Mouse (Mus musculus): ENCODE results near the gene Myl4.
"Not testable (repeated sequence)": the region's sequence is repeated elsewhere in the genome, so short reads cannot be mapped to it uniquely, and the experiment has no call there.

Myl4 gene

DNA sequence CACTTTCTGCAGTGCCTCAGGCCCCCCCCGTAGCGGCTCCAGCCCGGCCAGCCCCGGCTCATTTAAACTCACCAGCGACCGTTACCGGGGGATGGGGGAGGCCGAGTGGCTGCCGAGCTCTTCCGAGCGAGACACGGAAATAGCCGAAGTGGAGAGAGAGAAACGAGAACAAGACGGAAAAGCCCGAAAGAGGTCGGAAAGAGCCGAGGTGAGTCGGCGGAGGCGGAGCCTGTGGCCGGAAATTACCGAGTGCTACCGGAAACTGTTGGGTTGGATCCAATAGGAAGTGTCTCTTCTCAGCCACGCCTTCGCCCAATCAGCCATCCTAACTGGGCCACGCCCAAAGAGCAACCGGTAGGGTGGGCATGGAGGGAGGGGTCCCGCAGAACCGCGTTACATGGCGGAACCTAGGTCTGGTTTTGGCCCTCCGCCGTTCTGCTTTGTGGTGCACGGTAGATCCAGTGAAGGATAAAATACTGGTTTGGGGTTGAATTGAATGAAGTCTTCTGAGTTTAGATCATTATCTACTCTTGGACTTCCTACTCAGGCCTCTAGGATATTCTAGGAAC, at the start of gene Myl4, which contains the start of gene Cdc27:
Myl4 (plus strand) TSS at position 258 of the 569 bp plus-strand sequence.
Cdc27 (minus strand) TSS at position 215 of the 569 bp plus-strand sequence.
- DNase-seq (ENCODE audit: low read depth in 2 of 2, low spot score in 2 of 2) = peak; percentile 98 to 100

DNA sequence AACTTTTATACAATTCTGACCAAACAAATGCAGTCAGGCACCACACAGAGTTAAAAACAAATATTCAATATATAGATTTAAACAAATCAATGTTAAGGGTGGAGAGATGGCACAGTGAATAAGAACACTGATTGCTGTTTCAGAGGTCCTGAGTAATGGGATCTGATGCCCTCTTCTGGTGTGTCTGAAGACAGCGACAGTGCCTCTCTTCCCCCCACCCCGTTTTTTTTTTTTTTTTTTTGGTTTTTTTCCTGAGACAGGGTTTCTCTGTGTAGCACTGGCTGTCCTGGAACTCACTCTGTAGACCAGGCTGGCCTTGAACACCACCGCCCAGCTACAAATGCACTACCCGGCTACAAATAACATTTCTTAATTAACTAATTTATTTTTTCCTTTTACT, 42.0 kb upstream of the Myl4 start:
- DNase-seq (ENCODE audit: low read depth in 2 of 2, low spot score in 2 of 2) = no peak

DNA sequence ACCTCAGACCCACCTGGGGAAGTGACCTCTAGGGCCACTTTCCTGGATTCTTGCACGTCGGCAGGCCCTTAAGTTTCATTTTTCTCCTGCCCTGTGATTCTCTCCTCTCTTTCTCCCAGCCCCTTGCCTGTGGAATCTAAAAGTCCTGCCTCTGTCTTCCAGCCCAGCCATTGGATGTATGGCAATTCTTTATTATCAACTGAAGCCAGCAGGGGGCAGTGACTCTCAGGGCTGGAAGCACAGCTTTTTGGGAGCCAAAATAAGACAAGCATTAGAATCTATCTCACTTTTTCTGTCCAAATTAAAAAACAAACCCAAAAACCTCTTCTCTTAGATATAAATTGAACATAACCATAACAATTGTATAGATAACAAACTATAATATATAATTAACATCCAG, 39.9 kb upstream of the Myl4 start:
- DNase-seq (ENCODE audit: low read depth in 2 of 2, low spot score in 2 of 2) = no peak

DNA sequence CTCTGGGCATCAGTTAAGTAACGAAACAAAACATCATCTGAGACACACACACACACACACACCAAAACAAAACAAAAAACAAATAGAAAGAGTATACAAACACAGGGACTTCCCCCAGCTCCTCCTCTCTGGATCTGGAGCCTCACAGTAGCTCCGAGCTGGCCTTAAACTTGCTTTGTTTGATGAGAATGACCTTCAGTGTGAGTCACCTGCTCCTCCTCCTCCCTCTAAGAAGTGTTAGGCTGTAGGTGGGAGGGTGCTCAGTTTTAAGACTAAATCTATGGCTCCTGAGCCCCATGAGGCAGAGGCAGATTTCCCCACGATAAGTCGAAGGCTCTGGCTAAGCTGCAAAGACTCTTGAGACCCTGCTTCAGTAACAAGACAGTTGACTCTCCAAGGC, 38.0 kb upstream of the Myl4 start:
- DNase-seq (ENCODE audit: low read depth in 2 of 2, low spot score in 2 of 2) = no peak

DNA sequence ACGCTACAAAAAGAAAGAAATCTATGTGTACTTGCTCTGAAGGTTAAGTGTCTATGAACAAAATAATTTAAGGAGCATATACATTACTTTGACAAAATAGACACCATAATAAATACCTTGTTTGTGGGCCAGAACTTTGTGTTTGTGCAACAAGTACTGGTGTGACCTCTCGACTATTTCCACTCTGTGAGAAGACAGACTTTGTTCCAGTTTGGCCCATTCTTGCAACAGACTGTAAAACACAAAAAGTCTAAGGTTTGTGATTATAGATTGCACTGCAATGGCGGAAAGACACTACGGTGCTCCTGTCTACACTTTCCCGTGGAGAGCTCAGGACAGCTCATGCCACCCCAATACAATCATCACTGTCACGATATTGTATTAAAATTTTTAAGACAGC, 24.5 kb upstream of the Myl4 start:
- DNase-seq (ENCODE audit: low read depth in 2 of 2, low spot score in 2 of 2) = no peak

DNA sequence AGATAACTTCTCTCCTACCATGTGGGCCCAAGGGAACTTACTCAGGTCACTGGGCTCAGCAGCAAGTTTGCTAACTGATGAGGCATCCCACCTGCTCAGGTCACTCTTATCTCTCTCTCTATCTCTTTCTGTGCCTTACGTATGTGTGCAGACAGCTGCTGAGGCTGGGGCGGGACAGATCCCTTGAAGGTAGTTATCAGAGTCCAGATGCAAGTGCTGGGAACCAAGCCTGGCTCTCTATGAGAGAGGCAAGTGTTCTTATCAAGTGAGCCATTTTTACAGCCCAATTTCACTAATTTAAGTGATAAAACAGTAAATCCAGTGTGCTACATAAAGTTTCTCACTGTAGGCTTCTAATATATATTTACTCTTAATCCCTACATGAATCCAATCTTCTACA, 13.6 kb upstream of the Myl4 start:
- no peak for DNase-seq (ENCODE audit: low read depth in 2 of 2, low spot score in 2 of 2)

DNA sequence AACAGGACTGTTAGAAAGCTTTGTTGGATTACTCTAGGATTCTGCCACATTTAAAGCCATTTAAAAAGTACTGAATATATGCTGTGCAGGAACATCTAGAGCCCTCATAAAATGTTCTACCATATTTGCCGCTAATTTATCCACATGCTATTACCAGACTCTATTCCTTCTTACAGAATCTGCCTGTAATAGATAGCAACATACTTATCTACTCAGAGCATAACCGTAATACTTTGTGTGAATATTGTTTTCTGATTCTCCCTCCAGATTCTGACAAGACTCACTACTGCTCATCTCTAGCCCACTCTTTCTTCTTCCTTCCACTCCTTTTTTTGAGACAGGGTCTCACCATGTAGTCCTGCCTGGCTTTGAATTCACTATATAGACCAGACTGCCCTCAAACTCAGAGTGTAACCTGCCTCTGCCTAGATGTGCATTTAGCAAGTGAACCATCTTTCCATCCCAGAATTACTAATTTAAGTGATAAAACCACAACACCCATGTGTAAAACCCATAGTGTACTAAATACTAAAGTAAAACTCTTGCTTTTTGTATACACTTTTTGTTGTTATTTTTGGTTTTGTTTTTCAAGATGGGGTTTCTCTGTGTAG, 12.4 kb upstream of the Myl4 start:
- DNase-seq (ENCODE audit: low read depth in 2 of 2, low spot score in 2 of 2) = no peak

DNA sequence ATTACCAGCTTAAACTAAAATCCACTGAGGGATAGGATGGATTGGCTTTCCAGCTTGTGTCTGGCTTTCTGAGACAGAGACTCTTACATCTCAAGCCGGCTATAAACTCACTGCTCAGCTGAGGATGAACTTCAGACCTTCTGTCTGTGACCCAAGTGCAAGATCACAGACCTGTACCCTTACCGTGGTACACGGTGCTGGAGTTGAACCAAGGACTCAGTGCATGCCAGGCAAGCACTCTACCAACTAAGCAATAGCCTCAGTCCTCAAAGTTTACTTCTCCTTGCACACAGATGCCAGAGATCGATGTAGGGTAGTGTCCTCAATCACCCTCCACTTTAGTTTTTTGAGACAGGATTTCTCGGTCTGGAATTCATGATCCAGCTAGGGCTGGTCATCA, 10.7 kb upstream of the Myl4 start:
- DNase-seq (ENCODE audit: low read depth in 2 of 2, low spot score in 2 of 2) = no peak

DNA sequence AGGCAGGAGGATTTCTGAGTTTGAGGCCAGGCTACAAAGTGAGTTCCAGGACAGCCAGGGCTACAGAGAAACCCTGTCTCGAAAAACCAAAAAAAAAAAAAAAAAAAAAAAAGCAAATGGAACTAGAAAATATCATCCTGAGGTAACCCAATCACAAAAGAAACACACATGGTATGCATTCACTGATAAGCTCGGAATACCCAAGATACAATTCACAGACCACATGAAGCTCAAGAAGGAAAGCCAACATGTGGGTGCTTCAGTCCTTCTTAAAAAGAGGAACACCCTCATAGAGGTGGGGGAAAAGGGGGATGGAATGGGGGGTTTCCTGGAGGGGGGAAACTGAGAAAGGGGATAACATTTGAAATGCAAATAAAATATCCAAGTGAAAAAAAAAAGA, 7.1 kb upstream of the Myl4 start:
- not testable (repeated sequence) for DNase-seq (ENCODE audit: low read depth in 2 of 2, low spot score in 2 of 2)

DNA sequence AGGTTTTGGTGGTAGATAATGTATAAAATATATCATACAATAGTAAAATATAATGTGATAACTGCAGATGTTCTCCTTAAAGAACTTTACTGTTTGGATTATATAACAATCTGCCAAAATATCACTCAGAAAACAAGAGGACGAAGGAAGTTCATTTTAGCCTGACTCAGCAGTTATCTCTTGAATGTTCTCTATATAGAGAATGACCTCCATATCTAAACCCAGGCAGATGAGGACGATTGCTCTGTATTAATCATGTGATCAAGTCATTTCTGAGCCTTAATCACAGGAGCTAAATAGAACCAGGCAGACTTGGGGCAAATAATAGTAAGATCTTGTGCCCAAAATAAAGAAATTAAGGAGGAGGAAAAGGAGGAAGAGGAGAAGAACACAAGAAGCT, 6.0 kb upstream of the Myl4 start:
- DNase-seq (ENCODE audit: low read depth in 2 of 2, low spot score in 2 of 2) = no peak

DNA sequence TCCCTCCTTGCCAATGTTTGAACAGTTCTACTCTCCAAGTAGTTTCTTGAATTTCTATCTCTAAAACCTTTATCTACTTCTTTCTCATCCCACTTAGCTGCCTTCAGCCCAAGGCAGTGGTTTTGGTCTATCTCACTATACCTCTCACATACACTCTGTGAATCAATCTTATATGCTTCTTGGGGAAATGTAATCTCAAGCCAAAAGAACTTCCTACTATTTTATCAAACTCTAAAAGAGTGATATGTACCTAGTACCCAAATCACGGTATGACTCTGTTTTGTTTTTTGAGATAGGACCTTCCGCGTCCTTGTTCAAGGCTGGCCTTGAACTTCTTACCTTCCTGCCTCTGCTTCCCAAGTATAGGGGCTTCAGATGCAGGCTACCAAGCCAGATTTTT, 3.0 kb upstream of the Myl4 start:
- DNase-seq (ENCODE audit: low read depth in 2 of 2, low spot score in 2 of 2) = no peak

DNA sequence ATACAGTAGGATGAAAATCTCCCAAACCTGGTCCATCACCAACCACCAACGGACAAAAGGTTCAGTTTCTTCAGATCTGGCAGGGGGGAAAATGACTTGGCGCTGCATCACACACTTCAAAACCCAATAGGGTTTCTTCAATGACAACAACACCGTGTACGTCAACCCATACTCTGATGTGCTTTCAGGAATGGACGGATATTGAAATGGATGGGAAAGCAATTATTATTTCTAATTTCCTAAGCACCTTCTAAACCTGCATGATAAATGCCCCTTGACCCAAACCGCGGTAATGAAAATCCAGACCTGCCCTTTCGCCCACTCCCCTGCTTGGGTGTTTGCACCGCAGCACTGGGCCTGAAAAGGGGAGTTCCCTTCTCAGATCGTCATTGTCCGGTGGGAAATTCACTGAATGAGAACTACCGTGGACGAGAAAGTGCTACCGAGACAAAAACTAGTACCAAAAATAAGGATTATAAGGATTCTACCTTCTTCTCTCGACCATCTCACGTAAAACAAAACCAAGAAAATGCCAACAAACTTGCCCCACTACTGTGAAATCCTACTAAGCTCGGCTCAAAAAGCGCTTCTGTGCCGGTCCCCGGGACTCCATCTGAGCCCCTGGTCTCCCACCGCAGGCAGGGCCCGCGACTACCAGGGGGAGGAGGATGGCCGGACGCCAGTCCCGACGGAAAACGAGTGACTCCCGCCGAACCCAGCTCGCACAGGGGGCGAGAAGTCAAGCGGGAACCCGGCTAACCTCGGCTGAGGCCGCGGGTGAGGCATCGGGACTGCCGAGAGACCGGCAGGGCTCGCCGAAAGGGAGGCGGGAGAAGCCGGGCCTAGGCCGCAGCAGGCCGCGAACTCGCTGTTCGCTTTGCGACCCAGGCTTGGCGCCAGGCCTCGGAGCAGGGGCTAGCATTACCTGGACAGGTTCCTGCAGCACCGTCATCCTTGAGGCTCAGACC, 741 bp upstream of the Myl4 start:
- peak; percentile 20 to 43 for DNase-seq (ENCODE audit: low read depth in 2 of 2, low spot score in 2 of 2)

DNA sequence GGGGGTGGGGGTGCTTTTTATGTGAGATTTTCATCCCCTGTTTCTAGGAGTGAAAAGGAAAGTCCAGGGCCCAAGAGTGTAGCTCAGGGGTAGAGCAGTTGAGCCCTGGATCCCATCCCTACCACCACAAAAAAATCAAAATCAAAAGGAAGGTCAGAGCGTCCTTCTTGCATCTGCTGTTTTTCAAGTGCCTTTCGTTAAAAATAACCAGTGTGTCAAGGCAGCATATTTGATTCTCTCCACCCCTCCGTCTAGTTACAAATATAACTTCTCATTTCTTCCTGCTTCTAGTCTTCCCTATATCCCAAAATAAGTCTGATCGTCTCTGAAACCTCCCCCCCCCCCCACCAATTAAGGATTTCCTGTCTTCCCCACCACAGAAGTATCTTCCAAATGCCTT, 7.6 kb downstream of the Myl4 start:
- no peak for DNase-seq (ENCODE audit: low read depth in 2 of 2, low spot score in 2 of 2)

DNA sequence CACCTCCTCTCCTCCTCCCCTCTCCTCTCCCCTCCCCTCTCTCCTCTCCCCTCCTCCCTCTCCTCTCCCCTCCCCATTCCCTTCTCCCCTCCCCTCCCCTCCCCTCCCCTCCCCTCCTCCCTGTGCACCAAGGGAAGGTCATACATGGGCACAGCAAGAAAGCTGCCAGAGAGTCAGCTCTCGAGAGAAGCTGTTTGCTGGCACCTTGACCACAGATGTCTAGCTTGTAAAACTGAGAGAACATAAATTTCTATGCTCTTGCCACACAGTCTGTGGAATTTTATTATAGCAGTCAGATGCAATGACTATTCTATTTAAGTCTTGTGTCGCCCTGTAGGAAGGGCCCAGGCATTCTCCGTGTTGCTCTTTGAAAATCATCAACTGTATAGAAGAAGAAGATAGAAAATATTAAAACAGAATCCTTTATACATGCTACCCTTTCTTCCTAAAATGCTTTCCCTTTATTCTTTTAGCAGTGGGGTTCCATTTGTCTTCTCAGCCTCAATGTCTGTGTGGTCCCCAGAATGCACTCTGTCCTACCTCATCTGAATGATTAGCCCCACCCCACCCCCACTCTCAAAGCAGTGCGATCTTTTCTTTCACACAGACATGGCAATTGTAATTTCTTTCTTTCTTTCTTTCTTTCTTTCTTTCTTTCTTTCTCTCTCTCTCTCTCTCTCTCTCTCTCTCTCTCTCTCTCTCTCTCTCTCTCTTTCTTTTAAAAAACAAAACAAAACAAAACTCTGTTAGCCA, 8.4 kb downstream of the Myl4 start:
- no peak for DNase-seq (ENCODE audit: low read depth in 2 of 2, low spot score in 2 of 2)

DNA sequence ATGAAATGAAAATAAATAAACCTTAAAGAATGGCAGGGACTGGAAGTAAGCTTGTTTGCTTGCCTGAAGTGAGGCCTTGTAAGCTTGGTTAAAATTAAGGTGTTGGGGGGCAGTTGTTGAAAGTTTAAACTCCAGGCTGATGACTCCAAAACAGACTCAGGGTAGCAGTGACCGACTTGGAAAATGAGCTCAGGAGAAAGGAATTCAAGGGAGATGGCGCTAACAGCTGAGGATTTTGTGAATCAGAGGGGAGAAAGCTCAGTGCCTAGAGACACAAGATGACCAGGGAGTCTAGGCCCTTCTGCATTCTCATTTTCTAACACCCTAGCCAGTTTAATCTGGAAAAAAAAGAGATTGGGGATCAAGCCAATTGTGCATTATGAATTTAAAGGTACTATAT, 10.5 kb downstream of the Myl4 start:
- no peak for DNase-seq (ENCODE audit: low read depth in 2 of 2, low spot score in 2 of 2)

DNA sequence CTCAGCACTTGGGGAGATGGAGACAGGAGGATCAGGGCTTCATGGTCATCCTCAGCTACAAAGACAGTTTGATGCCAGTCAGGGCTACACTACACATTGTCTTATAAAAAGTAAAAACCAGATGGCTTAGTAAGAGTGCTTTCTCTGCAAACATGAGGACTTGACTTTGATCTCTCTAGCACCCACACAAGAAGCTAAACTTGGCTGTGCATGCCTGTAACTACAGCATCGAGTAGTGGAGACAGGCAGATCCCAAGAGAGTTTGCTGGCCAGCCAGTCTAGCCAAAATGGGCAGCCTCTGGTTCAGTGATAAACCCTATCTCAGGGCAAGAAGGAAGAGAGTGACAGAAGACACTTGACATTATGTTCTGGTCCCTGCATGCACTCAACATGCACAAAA, 13.0 kb downstream of the Myl4 start:
- DNase-seq (ENCODE audit: low read depth in 2 of 2, low spot score in 2 of 2) = no peak

DNA sequence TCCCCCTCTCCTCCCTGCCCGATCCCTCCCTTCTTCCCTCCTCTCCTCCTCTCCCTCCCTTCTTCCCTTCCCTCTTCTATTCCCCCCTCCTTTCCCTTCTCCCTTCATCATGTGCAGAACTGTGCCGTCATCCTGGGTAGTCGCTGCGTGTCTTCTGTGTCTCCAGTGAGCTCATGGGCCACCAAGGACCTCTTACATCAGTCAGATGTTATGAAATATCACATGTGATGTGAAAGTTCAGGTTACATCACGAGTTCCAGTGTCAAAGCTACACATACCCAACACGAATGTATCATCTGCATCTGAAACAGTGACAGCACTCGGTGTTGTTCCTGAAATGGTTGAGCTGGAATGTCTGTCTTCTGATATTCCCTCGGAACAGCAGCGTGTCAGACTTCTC, 14.7 kb downstream of the Myl4 start:
- DNase-seq (ENCODE audit: low read depth in 2 of 2, low spot score in 2 of 2) = no peak

DNA sequence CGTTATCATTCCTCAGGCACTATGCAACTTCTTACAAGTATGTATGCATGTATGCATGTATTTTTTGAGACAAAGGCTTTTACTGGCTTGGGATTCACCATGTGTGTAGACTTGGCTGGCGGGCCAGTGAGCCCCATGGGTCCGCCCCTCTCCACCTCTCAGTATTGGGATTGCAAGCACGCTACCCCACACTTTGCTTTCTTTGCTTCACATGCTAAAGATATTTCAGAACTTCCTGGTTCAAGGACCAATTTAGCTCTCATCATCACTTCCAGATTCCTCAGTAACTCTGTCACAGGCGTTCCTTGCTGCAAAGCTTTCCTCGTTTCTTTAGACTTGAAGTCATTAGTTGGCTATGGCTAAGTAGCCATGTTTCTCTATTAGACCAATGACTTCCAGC, 15.6 kb downstream of the Myl4 start:
- no peak for DNase-seq (ENCODE audit: low read depth in 2 of 2, low spot score in 2 of 2)

DNA sequence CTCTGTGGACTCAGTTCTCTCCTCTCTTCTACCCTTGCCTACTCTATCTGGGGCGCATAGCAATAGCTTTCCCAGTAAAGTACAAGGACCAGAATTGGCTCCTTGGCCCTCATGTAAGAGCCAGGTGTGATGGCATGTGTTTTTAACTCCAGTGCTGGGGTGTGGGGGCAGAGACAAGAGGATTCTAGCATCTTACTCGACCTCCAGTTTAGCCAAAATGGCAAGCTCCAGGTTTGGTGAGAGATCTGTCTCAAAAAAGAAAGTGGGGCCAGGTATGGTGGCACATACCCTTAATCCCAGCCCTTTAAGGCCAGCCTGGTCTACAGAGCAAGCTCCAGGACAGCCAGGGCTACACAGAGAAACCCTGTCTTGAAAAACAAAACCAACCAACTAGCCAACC, 16.3 kb downstream of the Myl4 start:
- no peak for DNase-seq (ENCODE audit: low read depth in 2 of 2, low spot score in 2 of 2)

DNA sequence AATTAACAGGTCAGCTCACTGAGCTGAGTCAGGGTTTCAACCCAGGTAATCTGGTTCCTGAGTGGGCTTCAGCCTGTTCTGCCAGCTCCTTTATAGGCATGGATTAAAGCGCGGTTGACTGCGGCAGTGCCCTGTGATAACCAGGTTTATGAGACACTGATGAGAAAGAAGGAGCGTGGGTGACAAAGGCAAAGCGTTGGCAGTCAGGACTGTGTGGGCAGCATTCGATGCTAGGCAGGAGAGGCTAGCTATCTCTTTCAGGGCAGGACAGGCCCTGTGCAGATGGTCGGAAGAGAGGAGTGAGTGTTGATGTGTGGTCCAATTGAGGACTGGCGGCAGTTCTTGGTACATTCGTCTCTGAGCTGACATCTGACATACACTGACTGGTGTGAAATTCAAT, 17.3 kb downstream of the Myl4 start:
- DNase-seq (ENCODE audit: low read depth in 2 of 2, low spot score in 2 of 2) = no peak

DNA sequence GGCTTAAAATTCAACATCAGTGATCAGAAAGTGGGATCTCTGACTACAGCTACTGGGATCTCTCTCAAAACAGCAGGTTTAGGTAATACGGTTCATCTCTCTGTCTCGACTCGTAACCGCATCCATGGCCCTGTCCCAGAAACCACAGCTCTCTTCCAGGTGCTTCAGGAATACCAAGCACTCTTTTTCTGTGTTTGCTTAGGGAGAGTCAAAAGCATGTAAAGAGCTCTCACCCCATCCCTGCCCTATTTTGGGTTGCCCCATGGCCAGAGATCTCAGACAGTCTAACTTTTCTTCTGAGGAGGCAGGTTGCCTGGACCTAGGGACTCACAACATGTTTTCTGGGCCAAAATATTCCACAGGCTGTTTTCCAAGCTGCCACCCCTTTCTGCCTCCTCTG, 17.9 kb downstream of the Myl4 start:
- no peak for DNase-seq (ENCODE audit: low read depth in 2 of 2, low spot score in 2 of 2)

DNA sequence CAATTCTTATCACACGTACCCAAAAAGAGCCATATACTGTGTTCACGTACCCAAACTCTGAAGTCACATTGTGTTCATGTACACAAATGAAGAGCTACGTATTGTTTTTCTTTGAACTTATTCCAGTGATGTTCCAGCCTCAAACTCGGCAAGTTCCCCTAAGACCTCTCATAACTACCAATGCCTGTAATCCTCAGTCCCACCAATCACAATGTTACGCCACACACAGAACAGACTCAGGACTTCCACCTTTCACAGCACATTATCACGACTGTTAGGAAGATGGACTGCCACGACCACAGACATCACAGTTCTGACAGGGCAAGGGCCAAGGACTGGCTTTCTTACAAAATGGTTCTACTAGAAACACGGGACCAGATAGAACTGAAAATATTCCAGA, 20.1 kb downstream of the Myl4 start:
- DNase-seq (ENCODE audit: low read depth in 2 of 2, low spot score in 2 of 2) = not testable (repeated sequence)

All from CD8-positive naive resting alpha-beta T cell, adult 2 months (primary cell).